Mouse (Mus musculus) layer of hippocampus, adult 11-12 months (tissue): Measurements from ENCODE around the gene Plxna4.

Experiments
- DNase-seq: peaks from one replicate; pipeline ENCODE4 v3.0.0; 2022; ENCODE audit warnings: low spot score

The Plxna4 gene

GRCm38 (mm10) chr6:32251674-32252073 is 336.3 kb downstream of the Plxna4 start:
- DNase-seq: no peak

- DNase-seq: no peak
Observed at GRCm38 (mm10) chr6:32246036-32246435, 342.0 kb downstream of the Plxna4 start.

- DNase-seq: no peak
Observed at GRCm38 (mm10) chr6:32243040-32243439, 345.0 kb downstream of the Plxna4 start.

- DNase-seq: no peak
Observed at GRCm38 (mm10) chr6:32231383-32231782, 356.6 kb downstream of the Plxna4 start.

GRCm38 (mm10) chr6:32226636-32227035 is 361.4 kb downstream of the Plxna4 start:
- no peak for DNase-seq

- peak; percentile 18 for DNase-seq
Observed at GRCm38 (mm10) chr6:32224007-32224703, 363.8 kb downstream of the Plxna4 start.

- no peak for DNase-seq
Observed at GRCm38 (mm10) chr6:32220765-32221164, 367.2 kb downstream of the Plxna4 start.

- DNase-seq: no peak
Observed at GRCm38 (mm10) chr6:32218544-32218943, 369.4 kb downstream of the Plxna4 start.

GRCm38 (mm10) chr6:32212439-32212838 is 375.6 kb downstream of the Plxna4 start:
- DNase-seq: no peak

GRCm38 (mm10) chr6:32210139-32210538 is 377.9 kb downstream of the Plxna4 start:
- DNase-seq: no peak

- no peak for DNase-seq
Observed at GRCm38 (mm10) chr6:32208951-32209350, 379.0 kb downstream of the Plxna4 start.

- DNase-seq: no peak
Observed at GRCm38 (mm10) chr6:32204253-32204652, 383.7 kb downstream of the Plxna4 start.

GRCm38 (mm10) chr6:32203389-32203788 is 384.6 kb downstream of the Plxna4 start:
- DNase-seq: no peak

- DNase-seq: no peak
Observed at GRCm38 (mm10) chr6:32202664-32203192, 385.3 kb downstream of the Plxna4 start.

GRCm38 (mm10) chr6:32201506-32201905 is 386.5 kb downstream of the Plxna4 start:
- no peak for DNase-seq

- no peak for DNase-seq
Observed at GRCm38 (mm10) chr6:32199616-32200015, 388.4 kb downstream of the Plxna4 start.

- DNase-seq: no peak
Observed at GRCm38 (mm10) chr6:32196913-32197312, 391.1 kb downstream of the Plxna4 start.

- no peak for DNase-seq
Observed at GRCm38 (mm10) chr6:32193046-32193445, 394.9 kb downstream of the Plxna4 start.

- DNase-seq: no peak
Observed at GRCm38 (mm10) chr6:32184402-32184985, 403.5 kb downstream of the Plxna4 start.

GRCm38 (mm10) chr6:32183651-32184185 is 404.3 kb downstream of the Plxna4 start:
- no peak for DNase-seq

- DNase-seq: no peak
Observed at GRCm38 (mm10) chr6:32180012-32180358, 408.0 kb downstream of the Plxna4 start.

- DNase-seq: no peak
Observed at GRCm38 (mm10) chr6:32179346-32180011, 408.5 kb downstream of the Plxna4 start.

- no peak for DNase-seq
Observed at GRCm38 (mm10) chr6:32177905-32178304, 410.1 kb downstream of the Plxna4 start.
